Comparison of ENCODE assay signal across 9 mouse cellular contexts in the genomic region with DNA sequence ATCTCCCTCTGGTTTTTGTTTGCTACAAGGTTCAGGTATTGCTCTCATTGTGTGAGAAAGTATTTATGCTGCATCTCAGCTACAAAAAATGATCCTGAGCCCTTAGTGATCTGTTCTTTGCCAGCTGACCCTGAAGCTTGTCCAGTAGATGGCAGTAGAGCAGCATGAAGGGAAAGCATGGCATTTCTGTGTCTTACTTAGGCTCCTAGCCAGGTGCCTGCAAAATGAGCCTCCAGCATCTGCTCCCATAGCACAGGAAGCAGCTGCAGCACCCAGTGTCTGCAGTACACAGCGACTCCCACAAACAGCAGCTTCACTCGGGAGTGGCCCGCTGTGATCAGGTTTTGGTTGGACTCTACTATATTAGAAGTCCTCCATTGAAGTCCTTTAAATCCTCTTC. TPM values are rescaled to one million over a fixed set of nuclear protein-coding genes. Genes with fewer than 3 reads are reported as not detected.
DNase-seq lines count a peak whose midpoint lies in the region; ATAC-seq and TF ChIP-seq lines count a peak whose summit lies in the region.
"Not testable (repeated sequence)": the region's sequence is repeated elsewhere in the genome, so short reads cannot be mapped to it uniquely, and the experiment has no call there.
"Had no signal": no experiment of that assay in that cellular context is flagged by ENCODE, and none has a peak within 500 bp of the region (broad histone marks: within the 10 kb centered on the region; RNA-seq: fewer than 3 reads in every experiment).

No protein-coding gene starts in this region.

- not testable (repeated sequence) for H3K4me3 ChIP-seq in MEL (ENCODE audit: control insufficient read depth in 1 of 2, insufficient read depth in 1 of 2, low read depth in 2 of 2, low read length in 2 of 2); forebrain, embryonic 15.5 days; lung, adult 2 months (replicated peaks; ENCODE audit: extremely low read depth, low read depth, low read length); neural tube, embryonic 14.5 days (ENCODE audit: low read depth, low read length)

- TF ChIP-seq CTCF in MEL (IDR thresholded peaks at IDR 0.05 in 2 of 3, conservative IDR thresholded peaks at IDR 0.05 in 1 of 3; ENCODE audit: control insufficient read depth in 1 of 3, insufficient read depth in 1 of 3, low read depth in 2 of 3, low read length in 3 of 3, poor library complexity in 1 of 3, severe bottlenecking in 1 of 3) = peak; percentile 43 to 52 (median 49)
- peak; percentile 54 for TF ChIP-seq CTCF in lung, adult 2 months (IDR thresholded peaks at IDR 0.05; ENCODE audit: insufficient read depth, low read length)

- H3K9me3 ChIP-seq in MEL (replicated peaks; ENCODE audit: insufficient read depth, low read length); forebrain, embryonic 15.5 days; neural tube, embryonic 14.5 days (ENCODE audit: control insufficient read depth, low read length): not testable (repeated sequence)

- WGBS in forebrain, embryonic 15.5 days = under 1% methylated on average over 3 of the region's 3 CpGs
- 0% methylated on average over 3 of the region's 3 CpGs for WGBS in large intestine, adult 2 months
- WGBS in lung, adult 2 months = 1% methylated on average over 3 of the region's 3 CpGs
- 0% methylated on average over 3 of the region's 3 CpGs for WGBS in neural tube, embryonic 14.5 days

- TF ChIP-seq RAD21 in MEL (IDR thresholded peaks at IDR 0.05; ENCODE audit: low read depth, low read length) = peak; percentile 41

- H3K9ac ChIP-seq in MEL (ENCODE audit: control insufficient read depth, low read depth, low read length, poor library complexity, severe bottlenecking); forebrain, embryonic 15.5 days (replicated peaks); neural tube, embryonic 14.5 days (replicated peaks; ENCODE audit: low read depth, low read length): not testable (repeated sequence)

- H3K4me2 ChIP-seq in forebrain, embryonic 15.5 days (replicated peaks) = peak overlapping the region; percentile 20; the same call in 1 of the 2 replicates
- not testable (repeated sequence) for H3K4me2 ChIP-seq in neural tube, embryonic 14.5 days (ENCODE audit: low read depth, low read length)

- not testable (repeated sequence) for H3K4me1 ChIP-seq in MEL (ENCODE audit: control insufficient read depth in 1 of 2, insufficient read depth in 2 of 2, low read length in 2 of 2); forebrain, embryonic 15.5 days; lung, adult 2 months (ENCODE audit: control insufficient read depth, insufficient read depth, low read length); neural tube, embryonic 14.5 days (ENCODE audit: control insufficient read depth, insufficient read depth, low read length)

- not testable (repeated sequence) for H3K27me3 ChIP-seq in MEL (ENCODE audit: control insufficient read depth in 1 of 2, insufficient read depth in 2 of 2, low read length in 2 of 2); forebrain, embryonic 15.5 days; neural tube, embryonic 14.5 days (ENCODE audit: control insufficient read depth, insufficient read depth, low read length)

- not testable (repeated sequence) for H3K27ac ChIP-seq in MEL (ENCODE audit: control insufficient read depth, low read depth, low read length); forebrain, embryonic 15.5 days (replicated peaks); neural tube, embryonic 14.5 days (ENCODE audit: low read depth, low read length)

- TF ChIP-seq POLR2A in MEL (IDR thresholded peaks at IDR 0.05; ENCODE audit: control insufficient read depth in 1 of 2, insufficient read depth in 1 of 2, low read depth in 1 of 2, low read length in 2 of 2, poor library complexity in 1 of 2); lung, adult 2 months (IDR thresholded peaks at IDR 0.05; ENCODE audit: borderline replicate concordance, extremely low read depth, low read depth, low read length): not testable (repeated sequence)

- H3K36me3 ChIP-seq in MEL (ENCODE audit: control insufficient read depth in 1 of 2, insufficient read depth in 2 of 2, low read length in 2 of 2); forebrain, embryonic 15.5 days; neural tube, embryonic 14.5 days (ENCODE audit: control insufficient read depth, insufficient read depth, low read length): not testable (repeated sequence)

- DNase-seq in MEL (ENCODE audit: low read depth, low spot score) = peak; percentile 64
- DNase-seq in cerebellum, adult 11-12 months = peak; percentile 74
- peak; percentile 10 for DNase-seq in heart, postnatal 25 days (ENCODE audit: low spot score)
- DNase-seq in large intestine, adult 2 months (ENCODE audit: low read depth, low spot score) = peak; percentile 35
- DNase-seq in lung, adult 2 months = peak; percentile 32
- peak; percentile 74 for DNase-seq in telencephalon, adult 2 months (ENCODE audit: low read depth, low spot score)

- TF ChIP-seq EP300 in MEL (IDR thresholded peaks at IDR 0.05; ENCODE audit: low read depth in 1 of 2, low read length in 2 of 2) = not testable (repeated sequence)

- peak; percentile 72 for ATAC-seq in forebrain, embryonic 15.5 days (replicated peaks)
- peak; percentile 85 for ATAC-seq in neural tube, embryonic 14.5 days (ENCODE audit: low read depth)

- intact Hi-C loops in heart, postnatal 25 days (cut with DNase I) = loop anchor here (2.0 to 5.0 kb wide), 2 partner anchors 110 to 478 kb away; no protein-coding TSS in a partner anchor

- H3K79me2 ChIP-seq in MEL (ENCODE audit: control insufficient read depth, insufficient read depth, low read length, poor library complexity) = not testable (repeated sequence)

TF ChIP-seq in MEL, 35 proteins besides CTCF, POLR2A, EP300 and RAD21:
- peak; percentile 43 for TF ChIP-seq SMC3 (IDR thresholded peaks at IDR 0.05; ENCODE audit: low read depth, low read length)

RNA-seq across cellular contexts. Expression of a gene that starts 17.1 kb away (rescaled TPM):
- total RNA-seq in MEL (2012; rRNA removed) = not detected in 2 replicates
- not detected for polyA plus RNA-seq in MEL (2012; ENCODE audit: insufficient read depth in 1 of 2, insufficient read length in 2 of 2, low read depth in 1 of 2, low replicate concordance in 2 of 2, missing spikeins in 1 of 2)
- not detected in 2 replicates for polyA plus RNA-seq in forebrain, embryonic 15.5 days (2015; fragmentation: Nextera tagmentation; extraction: Ambion mirVana)
- total RNA-seq in heart, postnatal 25 days (2021) = not detected
- polyA plus RNA-seq in large intestine, adult 2 months (2012; rRNA removed) = not detected in 2 replicates
- polyA plus RNA-seq in lung, adult 2 months (2012; rRNA removed) = not detected in 2 replicates
- polyA plus RNA-seq in neural tube, embryonic 14.5 days (2014; fragmentation: Nextera tagmentation; extraction: Ambion mirVana) = not detected in 2 replicates
- polyA plus RNA-seq: liver, embryonic 13.5 days had no signal

RNA-seq across cellular contexts. Expression of a gene that starts 22.6 kb away (rescaled TPM):
- not detected in 2 replicates for total RNA-seq in MEL (2012; rRNA removed)
- not detected for polyA plus RNA-seq in MEL (2012; ENCODE audit: insufficient read depth in 1 of 2, insufficient read length in 2 of 2, low read depth in 1 of 2, low replicate concordance in 2 of 2, missing spikeins in 1 of 2)
- polyA plus RNA-seq in forebrain, embryonic 15.5 days (2015; fragmentation: Nextera tagmentation; extraction: Ambion mirVana) = not detected in 2 replicates
- total RNA-seq in heart, postnatal 25 days (2021) = not detected
- polyA plus RNA-seq in large intestine, adult 2 months (2012; rRNA removed) = not detected in 2 replicates
- polyA plus RNA-seq in lung, adult 2 months (2012; rRNA removed) = not detected in 2 replicates
- 0.24 TPM in 2 replicates for polyA plus RNA-seq in neural tube, embryonic 14.5 days (2014; fragmentation: Nextera tagmentation; extraction: Ambion mirVana)
- polyA plus RNA-seq: liver, embryonic 13.5 days had no signal

RNA-seq across cellular contexts. Expression of a gene that starts 36.8 kb away (rescaled TPM):
- total RNA-seq in MEL (2012; rRNA removed) = 9.4 and 13.5 TPM in 2 replicates
- polyA plus RNA-seq in MEL (2012; ENCODE audit: insufficient read depth in 1 of 2, insufficient read length in 2 of 2, low read depth in 1 of 2, low replicate concordance in 2 of 2, missing spikeins in 1 of 2) = 10 to 100 TPM in 1 of 2 experiments, not detected in 1; 16.0 TPM
- polyA plus RNA-seq in forebrain, embryonic 15.5 days (2015; fragmentation: Nextera tagmentation; extraction: Ambion mirVana) = 25.7 and 26.4 TPM in 2 replicates
- total RNA-seq in heart, postnatal 25 days (2021) = 1 to 10 TPM; 5.7 to 7.0 TPM
- 7.9 and 12.3 TPM in 2 replicates for polyA plus RNA-seq in large intestine, adult 2 months (2012; rRNA removed)
- polyA plus RNA-seq in lung, adult 2 months (2012; rRNA removed) = 14.9 and 15.6 TPM in 2 replicates
- polyA plus RNA-seq in neural tube, embryonic 14.5 days (2014; fragmentation: Nextera tagmentation; extraction: Ambion mirVana) = 22.3 and 26.9 TPM in 2 replicates

RNA-seq across cellular contexts. Expression of a gene that starts 51.0 kb away (rescaled TPM):
- 57.8 and 63.8 TPM in 2 replicates for total RNA-seq in MEL (2012; rRNA removed)
- polyA plus RNA-seq in MEL (2012; ENCODE audit: insufficient read depth in 1 of 2, insufficient read length in 2 of 2, low read depth in 1 of 2, low replicate concordance in 2 of 2, missing spikeins in 1 of 2) = 100 to 1,000 TPM in 1 of 2 experiments, not detected in 1; 116 TPM
- 101 and 105 TPM in 2 replicates for polyA plus RNA-seq in forebrain, embryonic 15.5 days (2015; fragmentation: Nextera tagmentation; extraction: Ambion mirVana)
- total RNA-seq in heart, postnatal 25 days (2021) = 10 to 100 TPM; 35.9 to 36.8 TPM
- polyA plus RNA-seq in large intestine, adult 2 months (2012; rRNA removed) = 105 and 123 TPM in 2 replicates
- 67.6 and 80.1 TPM in 2 replicates for polyA plus RNA-seq in lung, adult 2 months (2012; rRNA removed)
- polyA plus RNA-seq in neural tube, embryonic 14.5 days (2014; fragmentation: Nextera tagmentation; extraction: Ambion mirVana) = 132 and 170 TPM in 2 replicates

RNA-seq across cellular contexts. Expression of a gene that starts 59.4 kb away (rescaled TPM):
- total RNA-seq in MEL (2012; rRNA removed) = not detected in 2 replicates
- polyA plus RNA-seq in MEL (2012; ENCODE audit: insufficient read depth in 1 of 2, insufficient read length in 2 of 2, low read depth in 1 of 2, low replicate concordance in 2 of 2, missing spikeins in 1 of 2) = not detected
- polyA plus RNA-seq in forebrain, embryonic 15.5 days (2015; fragmentation: Nextera tagmentation; extraction: Ambion mirVana) = not detected in 2 replicates
- total RNA-seq in heart, postnatal 25 days (2021) = not detected
- polyA plus RNA-seq in large intestine, adult 2 months (2012; rRNA removed) = not detected in 2 replicates
- polyA plus RNA-seq in lung, adult 2 months (2012; rRNA removed) = not detected in 2 replicates
- not detected in 2 replicates for polyA plus RNA-seq in neural tube, embryonic 14.5 days (2014; fragmentation: Nextera tagmentation; extraction: Ambion mirVana)
- polyA plus RNA-seq: liver, embryonic 13.5 days had no signal

Comparison
In these comparisons a context has a peak if more than half of its experiments do, and no peak if none do; other contexts are left out.
1. DNase-seq: peak in every context shown above with its lines; median percentile 74 in cerebellum, adult 11-12 months; 74 in telencephalon, adult 2 months; 64 in MEL; 35 in large intestine, adult 2 months; 32 in lung, adult 2 months; 10 in heart, postnatal 25 days.